Mouse (Mus musculus) A20 (cell line): Measurements from ENCODE around the gene Cramp1l.

ENCODE experiments used
- DNase-seq: peaks from one replicate; pipeline ENCODE4 v3.0.0-alpha.2; 2011; ENCODE audit warnings: low read depth, low spot score

Cramp1l gene

DNA sequence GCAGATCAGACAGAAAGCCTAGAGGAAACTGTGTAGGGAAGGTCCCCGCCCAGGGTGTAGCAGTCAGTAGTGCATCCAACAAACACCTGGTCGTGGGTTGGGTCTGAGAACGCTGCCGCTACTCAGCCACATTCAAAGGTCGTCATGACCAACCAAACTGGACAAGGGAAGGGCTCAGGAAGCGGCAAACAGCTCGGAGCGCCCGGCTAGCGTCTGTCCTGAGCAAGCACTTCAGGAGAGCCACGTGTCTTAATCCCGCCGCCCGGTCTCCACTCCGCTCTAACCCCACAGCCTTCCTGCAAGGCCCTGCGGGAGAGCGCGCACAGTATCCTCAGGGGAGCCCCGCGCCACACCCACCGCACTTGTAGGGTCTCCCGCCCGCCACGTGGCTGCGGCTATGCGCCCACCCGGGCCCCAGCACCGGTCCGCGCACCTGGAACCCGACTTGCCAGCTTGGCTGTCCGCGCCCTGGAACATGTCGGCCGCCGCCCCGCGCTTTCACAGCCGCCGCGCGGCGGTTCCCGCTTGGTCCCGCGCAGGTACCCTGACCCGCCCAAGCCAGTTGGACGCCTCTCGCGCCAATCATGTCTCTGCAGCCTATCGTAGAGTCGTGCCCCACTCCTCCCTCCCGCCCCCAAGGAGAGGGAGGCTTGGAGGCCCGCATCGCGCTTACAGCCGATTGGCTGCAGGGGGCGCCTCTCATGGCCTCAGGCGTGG is 55.3 kb downstream of the Cramp1l start, which contains the start of gene Jpt2:
TSS of gene Jpt2 (minus strand) at position 555 of the 717 bp plus-strand sequence.
- peak; percentile 99 for DNase-seq

GRCm38 (mm10) chr17:24959371-24959770 is 56.2 kb downstream of the Cramp1l start:
- DNase-seq = no peak

- no peak for DNase-seq
Measured at GRCm38 (mm10) chr17:24953291-24953690, 62.3 kb downstream of the Cramp1l start.

GRCm38 (mm10) chr17:24950671-24951070 is 64.9 kb downstream of the Cramp1l start:
- DNase-seq = no peak

GRCm38 (mm10) chr17:24948204-24948603 is 67.4 kb downstream of the Cramp1l start:
- no peak for DNase-seq

DNA sequence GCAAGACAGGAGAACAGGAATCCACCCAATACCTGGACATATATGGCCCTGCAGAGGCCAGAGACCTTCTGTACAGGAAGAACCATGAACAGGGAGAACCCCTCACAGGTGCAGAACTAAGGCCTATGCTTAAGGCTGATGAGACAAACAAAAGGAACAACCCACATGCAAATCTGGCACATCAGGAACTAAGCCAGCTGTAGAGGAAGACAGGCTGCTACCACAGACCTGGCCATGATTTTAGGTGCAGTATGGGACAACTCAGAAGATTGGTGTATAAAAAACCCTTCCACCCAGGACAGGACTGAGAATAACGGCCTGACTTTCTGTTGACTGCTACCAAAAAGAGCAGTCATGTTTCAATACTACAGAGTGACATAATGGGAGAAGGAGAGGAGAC is 72.0 kb downstream of the Cramp1l start:
- peak; percentile 79 for DNase-seq

DNA sequence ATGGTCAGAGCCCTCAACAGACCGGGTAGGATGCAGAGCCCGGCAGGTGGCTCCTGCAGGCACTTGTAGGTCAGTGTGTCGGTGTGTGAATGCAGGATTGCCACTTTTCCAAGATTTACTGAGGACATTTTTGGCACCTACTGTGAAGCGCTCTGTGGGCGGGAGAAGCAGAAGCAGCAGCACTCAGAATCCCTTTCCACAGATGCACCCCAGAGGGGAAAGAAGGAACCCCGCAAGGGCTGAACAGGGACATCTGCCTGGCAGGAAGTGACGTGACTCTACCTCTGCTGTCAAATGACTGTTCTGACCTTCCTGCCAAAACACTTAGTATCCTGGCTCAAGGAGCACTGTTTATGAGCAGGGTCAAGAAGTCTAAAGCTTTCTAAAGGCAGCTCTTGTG is 72.6 kb downstream of the Cramp1l start:
- peak; percentile 47 for DNase-seq

GRCm38 (mm10) chr17:24942453-24942852 is 73.1 kb downstream of the Cramp1l start:
- peak; percentile 53 for DNase-seq

DNA sequence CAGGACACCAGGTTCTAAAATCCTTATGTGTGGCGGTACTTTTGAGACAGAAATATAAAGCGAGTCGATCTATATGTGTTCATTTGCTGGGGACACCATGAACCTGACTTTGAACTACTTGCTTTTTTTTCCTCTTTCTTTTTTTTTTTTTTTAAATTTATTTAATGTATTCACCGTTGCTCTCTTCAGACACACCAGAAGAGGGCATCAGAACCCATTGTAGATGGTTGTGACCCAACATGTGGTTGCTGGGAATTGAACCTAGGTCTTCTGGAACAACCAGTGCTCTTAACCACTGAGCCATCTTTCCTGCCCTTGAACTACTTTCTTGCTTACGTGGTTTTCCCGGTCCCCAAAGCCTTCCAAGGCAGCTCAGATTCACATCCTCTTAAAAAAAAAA is 78.3 kb downstream of the Cramp1l start:
- no peak for DNase-seq

- peak; percentile 97 for DNase-seq
Measured at GRCm38 (mm10) chr17:24936259-24937237, 79.0 kb downstream of the Cramp1l start, which contains the start of gene Mapk8ip3. Mapk8ip3 (minus strand) TSS chr17:24936977.

DNA sequence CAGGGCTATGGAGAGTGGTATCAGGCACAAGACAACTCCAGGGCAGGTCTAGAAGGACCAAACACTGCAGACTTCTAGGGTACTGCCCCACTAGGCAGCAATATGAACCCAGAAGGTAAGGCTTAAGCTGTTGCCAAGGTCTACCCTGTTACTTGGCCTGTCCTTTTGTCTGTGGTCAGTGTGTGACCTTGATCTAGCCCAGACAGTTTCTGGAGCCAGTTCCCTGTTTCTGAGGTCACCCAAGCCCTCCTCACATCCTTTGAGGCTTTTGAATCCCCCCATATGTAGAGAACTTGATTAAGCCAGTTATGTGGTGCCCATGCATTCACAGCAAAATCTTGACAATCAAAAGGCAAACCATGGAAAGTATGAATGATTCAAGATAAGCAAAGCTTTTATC is 79.9 kb downstream of the Cramp1l start:
- DNase-seq = no peak

GRCm38 (mm10) chr17:24934926-24935325 is 80.7 kb downstream of the Cramp1l start:
- DNase-seq = no peak

GRCm38 (mm10) chr17:24933163-24933562 is 82.4 kb downstream of the Cramp1l start:
- DNase-seq = no peak

DNA sequence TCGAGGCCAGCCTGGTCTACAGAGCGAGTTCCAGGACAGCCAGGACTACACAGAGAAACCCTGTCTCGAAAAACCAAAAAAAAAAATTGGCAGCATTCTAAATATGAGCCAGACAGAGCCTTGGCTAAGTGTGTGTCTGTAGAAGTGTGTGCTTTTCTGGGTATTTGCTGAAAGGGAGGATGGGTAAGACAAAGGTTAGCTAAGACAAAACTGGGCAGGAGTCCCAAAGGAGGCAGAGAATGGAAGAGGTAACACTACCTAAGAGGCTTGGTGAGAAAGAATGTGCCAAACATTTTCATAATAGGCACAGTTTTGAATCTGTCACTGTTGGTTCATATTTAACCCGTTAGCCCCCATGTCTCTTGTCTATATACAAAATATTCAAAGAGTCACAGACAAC is 83.2 kb downstream of the Cramp1l start:
- no peak for DNase-seq

GRCm38 (mm10) chr17:24929506-24929905 is 86.1 kb downstream of the Cramp1l start:
- DNase-seq = no peak

DNA sequence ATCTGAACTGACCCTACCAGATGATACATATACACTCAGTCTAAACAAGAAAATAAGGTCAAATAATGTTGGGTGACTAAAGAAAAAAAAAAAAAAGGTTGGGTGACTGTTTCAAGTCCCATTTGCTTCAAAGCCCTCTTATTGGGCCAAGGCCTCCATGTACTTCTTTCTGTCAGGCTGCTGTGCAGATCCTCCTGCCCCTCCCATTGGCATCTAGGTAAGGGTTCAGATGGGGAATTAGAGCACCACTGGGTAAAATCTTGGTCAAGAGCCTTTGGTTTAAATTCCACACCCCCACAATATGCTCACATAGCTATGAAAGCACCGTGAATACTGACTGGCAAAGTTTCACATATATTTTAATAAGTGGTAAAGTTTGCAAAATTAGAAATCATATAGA is 92.3 kb downstream of the Cramp1l start:
- DNase-seq = no peak

- no peak for DNase-seq
Measured at GRCm38 (mm10) chr17:24913984-24914383, 101.6 kb downstream of the Cramp1l start.
